In the genomic region with DNA sequence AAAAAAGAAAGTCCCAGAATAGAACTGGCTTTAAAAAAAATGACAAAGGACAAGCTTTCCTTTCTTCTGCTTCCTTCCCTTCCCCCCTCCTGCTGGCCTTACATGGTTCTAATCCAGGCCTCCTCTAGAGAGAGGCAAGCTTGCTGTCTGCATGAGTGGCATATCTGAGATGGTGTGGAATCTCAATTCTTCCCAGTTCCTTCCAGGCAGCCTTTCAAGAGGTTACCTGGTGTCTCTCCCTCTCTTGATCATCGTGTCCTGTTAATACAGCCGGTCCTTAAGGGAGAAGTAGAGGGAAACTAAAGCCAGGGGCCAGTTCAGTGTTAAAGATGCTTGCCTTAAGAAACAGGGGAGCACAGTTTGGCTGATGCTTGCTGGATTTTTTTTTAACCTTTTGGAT, we compare ENCODE assay signal across 15 mouse cellular contexts.
"Had no signal": no experiment of that assay in that cellular context is flagged by ENCODE, and none has a peak within 500 bp of the region (broad histone marks: within the 10 kb centered on the region; RNA-seq: fewer than 3 reads in every experiment).

No protein-coding gene starts in this region.

- H3K4me2 ChIP-seq: neural tube, embryonic 15.5 days; stomach, embryonic 15.5 days had no signal

- H3K27ac ChIP-seq: neural tube, embryonic 15.5 days; stomach, embryonic 15.5 days; stomach, postnatal 0 days had no signal

- H3K4me3 ChIP-seq: neural tube, embryonic 15.5 days; stomach, embryonic 15.5 days had no signal

- H3K9ac ChIP-seq: neural tube, embryonic 15.5 days; stomach, embryonic 15.5 days had no signal

- H3K9me3 ChIP-seq: neural tube, embryonic 15.5 days; stomach, embryonic 15.5 days had no signal

- H3K4me1 ChIP-seq: stomach, embryonic 15.5 days had no signal

- H3K36me3 ChIP-seq: neural tube, embryonic 15.5 days; stomach, embryonic 15.5 days had no signal

- DNase-seq: retina, postnatal 1 day; right cerebral cortex, adult 18-20 months; right cerebral cortex, postnatal 14 days; right cerebral cortex, postnatal 25 days; right cerebral cortex, postnatal 4 days; spleen, adult 18-20 months; thymus, adult 18-20 months; thymus, adult 2 months; thymus, postnatal 14 days; thymus, postnatal 25 days; thymus, postnatal 36 days; thymus, postnatal 4 days had no signal

- H3K27me3 ChIP-seq: neural tube, embryonic 15.5 days; stomach, embryonic 15.5 days had no signal
